Mouse (Mus musculus): ENCODE measurements at regions not wholly inside any gene's neighbourhood (a gene's known extent, or its start where the extent isn't known, plus 50 kb on each side); places are given as distances from the start of the nearest gene placed in this dataset.

GRCm38 (mm10) chr12:54257776-54258433, 54.2 kb upstream of the Egln3 start:
- WGBS (ENCODE audit: insufficient replicate concordance), result 50% methylated on average over 7 of the region's 7 CpGs
- Histone ChIP-seq H3K4me3 (no peak overlapping the region), H3K36me3 (no peaks in the 10 kb centered on the region), H3K9ac (no peak overlapping the region), H3K9me3 (replicated peaks) (no peaks in the 10 kb centered on the region), H3K4me1 (peaks cover 6% of the 10 kb centered on the region; the same call in 1 of the 2 replicates), H3K27ac (no peak overlapping the region), H3K27me3 (replicated peaks) (no peaks in the 10 kb centered on the region), H3K4me2 (no peak overlapping the region)
- no peak for ATAC-seq

GRCm38 (mm10) chr12:54256506-54257128, 53.0 kb upstream of the Egln3 start:
- WGBS (ENCODE audit: insufficient replicate concordance), result 52% methylated on average over 6 of the region's 6 CpGs

More at GRCm38 (mm10) chr12:54256506-54257128, 53.0 kb upstream of the Egln3 start:
- ATAC-seq, result no peak; the same call in 1 of the 2 replicates
- Histone ChIP-seq H3K4me3 (no peak overlapping the region), H3K27ac (no peak overlapping the region), H3K9ac (no peak overlapping the region), H3K9me3 (replicated peaks) (no peaks in the 10 kb centered on the region), H3K4me2 (no peak overlapping the region), H3K27me3 (replicated peaks) (no peaks in the 10 kb centered on the region), H3K36me3 (no peaks in the 10 kb centered on the region), H3K4me1 (peaks cover 6% of the 10 kb centered on the region; the same call in 1 of the 2 replicates)
